12 mouse cellular contexts compared by ENCODE assay signal in the genomic region with DNA sequence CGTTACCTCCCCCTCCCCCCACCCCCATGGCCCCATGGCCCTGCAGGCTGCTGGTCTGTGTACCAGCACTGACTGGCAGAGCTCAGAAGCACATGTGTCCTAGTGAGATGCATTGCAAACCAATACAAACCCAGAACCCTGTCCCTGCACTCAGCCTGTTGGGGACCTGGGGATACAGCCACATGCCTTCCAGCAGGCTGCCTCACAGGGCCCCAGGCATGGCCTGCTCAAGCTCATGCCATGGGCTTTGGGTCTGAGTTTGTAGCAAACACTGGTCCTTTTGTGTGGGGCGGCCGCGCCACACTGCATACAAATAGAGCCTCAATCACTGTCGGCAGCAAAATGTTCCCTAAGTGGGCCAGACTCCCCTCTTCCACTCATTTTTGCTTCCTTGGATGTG. TPM values are rescaled to one million over a fixed set of nuclear protein-coding genes. Genes with fewer than 3 reads are reported as not detected.
A peak's percentile ranks its signal among the peaks of the same experiment; 100 is the strongest.
DNase-seq lines count a peak whose midpoint lies in the region; ATAC-seq and TF ChIP-seq lines count a peak whose summit lies in the region.
"Had no signal": no experiment of that assay in that cellular context is flagged by ENCODE, and none has a peak within 500 bp of the region (broad histone marks: within the 10 kb centered on the region; RNA-seq: fewer than 3 reads in every experiment).

No protein-coding gene starts in this region.

- no peaks in the 10 kb centered on the region for H3K9me3 ChIP-seq in forebrain, embryonic 13.5 days (replicated peaks)
- H3K9me3 ChIP-seq in hindbrain, postnatal 0 days (ENCODE audit: low read length), result no peaks in the 10 kb centered on the region
- H3K9me3 ChIP-seq in neural tube, embryonic 14.5 days (ENCODE audit: control insufficient read depth, low read length), result no peaks in the 10 kb centered on the region
- H3K9me3 ChIP-seq: liver, embryonic 13.5 days had no signal

- 18% methylated on average over 5 of the region's 5 CpGs for WGBS in forebrain, embryonic 13.5 days
- 26% methylated on average over 5 of the region's 5 CpGs for WGBS in hindbrain, postnatal 0 days
- WGBS in neural tube, embryonic 14.5 days, result 29% methylated on average over 5 of the region's 5 CpGs

- no peak overlapping the region for H3K4me3 ChIP-seq in forebrain, embryonic 13.5 days
- H3K4me3 ChIP-seq in hindbrain, postnatal 0 days (ENCODE audit: low read length), result no peak overlapping the region
- no peak overlapping the region for H3K4me3 ChIP-seq in neural tube, embryonic 14.5 days (ENCODE audit: low read depth, low read length)
- H3K4me3 ChIP-seq: liver, embryonic 13.5 days had no signal

- peak; percentile 66 for ATAC-seq in forebrain, embryonic 13.5 days
- peak; percentile 78 for ATAC-seq in hindbrain, postnatal 0 days
- peak; percentile 20; the same call in 1 of the 2 replicates for ATAC-seq in neural tube, embryonic 14.5 days (ENCODE audit: low read depth)
- ATAC-seq in erythroid progenitor cell, adult 5-6 weeks (replicated peaks; ENCODE audit: low FRiP score, poor library complexity, severe bottlenecking), result no peak

- H3K9ac ChIP-seq in forebrain, embryonic 13.5 days, result peak overlapping the region; percentile 26; the same call in 1 of the 2 replicates
- 0 out of 2 replicates have a peak overlapping the region, but pooled peaks have one; percentile 9 for H3K9ac ChIP-seq in hindbrain, postnatal 0 days (replicated peaks; ENCODE audit: low read length)
- H3K9ac ChIP-seq in neural tube, embryonic 14.5 days (replicated peaks; ENCODE audit: low read depth, low read length), result no peak overlapping the region
- H3K9ac ChIP-seq: liver, embryonic 13.5 days had no signal

- peak; percentile 76 to 81 for DNase-seq in right cerebral cortex, postnatal 10 days (ENCODE audit: low spot score in 2 of 2)
- DNase-seq in right cerebral cortex, postnatal 25 days, result no peak
- DNase-seq in hindbrain, postnatal 0 days (ENCODE audit: low spot score), result peak; percentile 71
- DNase-seq in kidney, postnatal 4 days, result no peak
- DNase-seq: gastrocnemius, postnatal 25 days; heart, postnatal 10 days; kidney, adult 2 months; liver, embryonic 13.5 days had no signal

- H3K27ac ChIP-seq in forebrain, embryonic 13.5 days, result peak overlapping the region; percentile 85
- H3K27ac ChIP-seq in hindbrain, postnatal 0 days, result peak overlapping the region; percentile 71
- H3K27ac ChIP-seq in neural tube, embryonic 14.5 days (ENCODE audit: low read depth, low read length), result no peak overlapping the region
- H3K27ac ChIP-seq: liver, embryonic 13.5 days had no signal

- H3K36me3 ChIP-seq in forebrain, embryonic 13.5 days (ENCODE audit: poor library complexity, severe bottlenecking), result no peaks in the 10 kb centered on the region
- no peaks in the 10 kb centered on the region for H3K36me3 ChIP-seq in hindbrain, postnatal 0 days (ENCODE audit: insufficient read depth, low read length)
- H3K36me3 ChIP-seq in neural tube, embryonic 14.5 days (ENCODE audit: control insufficient read depth, insufficient read depth, low read length), result no peaks in the 10 kb centered on the region
- H3K36me3 ChIP-seq: liver, embryonic 13.5 days had no signal

- no peak overlapping the region for H3K4me2 ChIP-seq in forebrain, embryonic 13.5 days
- H3K4me2 ChIP-seq in hindbrain, postnatal 0 days (ENCODE audit: low read depth, low read length), result no peak overlapping the region
- no peak overlapping the region for H3K4me2 ChIP-seq in neural tube, embryonic 14.5 days (ENCODE audit: low read depth, low read length)
- H3K4me2 ChIP-seq: liver, embryonic 13.5 days had no signal

- H3K27me3 ChIP-seq in forebrain, embryonic 13.5 days, result no peaks in the 10 kb centered on the region
- H3K27me3 ChIP-seq in hindbrain, postnatal 0 days (ENCODE audit: insufficient read depth, low read length), result no peaks in the 10 kb centered on the region
- H3K27me3 ChIP-seq in neural tube, embryonic 14.5 days (ENCODE audit: control insufficient read depth, insufficient read depth, low read length), result no peaks in the 10 kb centered on the region

- TF ChIP-seq CTCF in hindbrain, postnatal 0 days (IDR thresholded peaks at IDR 0.05; ENCODE audit: low read depth), result 0 out of 2 replicates have a peak, but pooled peaks have one; percentile 5

- peaks cover 77% of the 10 kb centered on the region for H3K4me1 ChIP-seq in forebrain, embryonic 13.5 days
- peaks cover 31% of the 10 kb centered on the region for H3K4me1 ChIP-seq in hindbrain, postnatal 0 days (ENCODE audit: insufficient read depth, low read length)
- peaks cover 31% of the 10 kb centered on the region for H3K4me1 ChIP-seq in neural tube, embryonic 14.5 days (ENCODE audit: control insufficient read depth, insufficient read depth, low read length)
- H3K4me1 ChIP-seq: liver, embryonic 13.5 days had no signal

RNA-seq across cellular contexts. Expression of a gene that starts 28.2 kb away (rescaled TPM):
- polyA plus RNA-seq in forebrain, embryonic 13.5 days (2015; fragmentation: Nextera tagmentation; extraction: Ambion mirVana), result 28.6 and 29.4 TPM in 2 replicates
- total RNA-seq in hindbrain, postnatal 0 days (2014; rRNA removed), result 175 and 176 TPM in 2 replicates
- 125 and 127 TPM in 2 replicates for polyA plus RNA-seq in hindbrain, postnatal 0 days (2015; fragmentation: Nextera tagmentation; extraction: Ambion mirVana)
- polyA plus RNA-seq in neural tube, embryonic 14.5 days (2014; fragmentation: Nextera tagmentation; extraction: Ambion mirVana), result 77.0 and 95.1 TPM in 2 replicates
- total RNA-seq in erythroid progenitor cell, adult 5-6 weeks (2015; ENCODE audit: low replicate concordance), result not detected in 2 replicates
- total RNA-seq in erythroid progenitor cell, adult 5-6 weeks (2017; ENCODE audit: low replicate concordance), result not detected in 2 replicates
- total RNA-seq: megakaryocyte-erythroid progenitor cell, adult 5-6 weeks had no signal

Comparison
In these comparisons a context has a peak if more than half of its experiments do, and no peak if none do; other contexts are left out.
1. DNase-seq: peak in right cerebral cortex, postnatal 10 days (2 of 2) and hindbrain, postnatal 0 days (single experiment); none in right cerebral cortex, postnatal 25 days (single experiment) and kidney, postnatal 4 days (0 of 2).